Mouse (Mus musculus) kidney, postnatal 0 days (tissue): Measurements from ENCODE around the gene Dcp1a. TPM values are rescaled to one million over a fixed set of nuclear protein-coding genes. Genes with fewer than 3 reads are reported as not detected.

Experiments
- ATAC-seq: fragments of 200-750 bp; cut with Nextera tagmentation; replicated peaks from 2 replicates; pipeline ENCODE4 v1.8.0; 2017; ENCODE audit warnings: low read depth, moderate number of reproducible peaks, moderate TSS enrichment, moderate library complexity; ENCODE audit not compliant: low FRiP score
- DNase-seq: peaks from one replicate; pipeline ENCODE4 v3.0.0-alpha.2; 2016; ENCODE audit warnings: low spot score
- H3K27ac ChIP-seq: fragments of 300-500 bp; sonication (generic); 2 replicates; pipeline ENCODE4 v1.5.1; 2014; ENCODE audit warnings: mild to moderate bottlenecking
- H3K27me3 ChIP-seq: fragments of 300-500 bp; sonication (generic); 2 replicates; pipeline ENCODE4 v1.6.1; 2014; ENCODE audit warnings: low read length, mixed read lengths; ENCODE audit not compliant: insufficient read depth
- H3K36me3 ChIP-seq: fragments of 300-500 bp; sonication (generic); 2 replicates; pipeline ENCODE4 v1.6.1; 2014; ENCODE audit warnings: low read length, mixed read lengths; ENCODE audit not compliant: insufficient read depth
- H3K4me1 ChIP-seq: fragments of 300-500 bp; sonication (generic); replicated peaks from 2 replicates; pipeline ENCODE4 v1.6.1; 2014; ENCODE audit warnings: antibody characterized with exemption, low read length, mixed read lengths; ENCODE audit not compliant: insufficient read depth
- H3K4me2 ChIP-seq: fragments of 300-500 bp; sonication (generic); 2 replicates; pipeline ENCODE4 v1.6.1; 2014; ENCODE audit warnings: mild to moderate bottlenecking, low read length, moderate library complexity, mixed read lengths
- H3K4me3 ChIP-seq: fragments of 300-500 bp; sonication (generic); replicated peaks from 2 replicates; pipeline ENCODE4 v1.5.1; 2014; ENCODE audit warnings: low read depth, low read length
- H3K9ac ChIP-seq: fragments of 300-500 bp; sonication (generic); 2 replicates; pipeline ENCODE4 v1.6.1; 2014; ENCODE audit warnings: low read depth, low read length
- H3K9me3 ChIP-seq: fragments of 300-500 bp; sonication (generic); replicated peaks from 2 replicates; pipeline ENCODE4 v1.6.1; 2016; ENCODE audit warnings: low read length, inconsistent platforms, mixed read lengths
- CTCF ChIP-seq: IDR thresholded peaks from 2 replicates; pipeline ENCODE4 v1.5.1; 2016; ENCODE audit warnings: antibody characterized with exemption, low read depth, mild to moderate bottlenecking, moderate library complexity
- WGBS: fragments of 180-500 bp; shearing (Covaris S2); extraction: QIAGEN DNeasy Blood & Tissue Kit; methylation state at CpG from one replicate; pipeline ENCODE4 v1.1.7; 2014; 5-methylcytosine and 5-hydroxymethylcytosine counted together
- polyA plus RNA-seq: library from polyadenylated mRNA; unstranded; fragments of >200 nt; fragmentation: Nextera tagmentation; extraction: Ambion mirVana; gene quantifications from 2 replicates; pipeline ENCODE4 v1.2.1, GENCODE M21; 2015

Dcp1a gene
- polyA plus RNA-seq, 1 experiment from 2014 or later, result 11.4 TPM

GRCm38 (mm10) chr14:30560803-30561389, 81.6 kb downstream of the Dcp1a start:
- Histone ChIP-seq H3K9ac (no peak overlapping the region), H3K27me3 (no peaks in the 10 kb centered on the region), H3K9me3 (no peaks in the 10 kb centered on the region), H3K36me3 (peaks cover 51% of the 10 kb centered on the region), H3K4me1 (peaks cover 4% of the 10 kb centered on the region; the same call in 1 of the 2 replicates), H3K4me3 (no peak overlapping the region), H3K27ac (peak overlapping the region; percentile 75), H3K4me2 (no peak overlapping the region)
- no peak for TF ChIP-seq CTCF
- ATAC-seq (peak; percentile 42), DNase-seq (no peak)
- 81% methylated on average over 13 of the region's 13 CpGs for WGBS

GRCm38 (mm10) chr14:30561470-30562187, 82.3 kb downstream of the Dcp1a start:
- TF ChIP-seq CTCF, result no peak
- Histone ChIP-seq H3K36me3 (peaks cover 55% of the 10 kb centered on the region), H3K4me1 (peaks cover 4% of the 10 kb centered on the region; the same call in 1 of the 2 replicates), H3K27me3 (no peaks in the 10 kb centered on the region), H3K27ac (peak overlapping the region; percentile 75), H3K9ac (no peak overlapping the region), H3K9me3 (no peaks in the 10 kb centered on the region), H3K4me3 (no peak overlapping the region), H3K4me2 (no peak overlapping the region; the same call in 1 of the 2 replicates)
- ATAC-seq (peak; percentile 41), DNase-seq (peak; percentile 33)
- 74% methylated on average over 14 of the region's 14 CpGs for WGBS

GRCm38 (mm10) chr14:30562343-30562742, 83.0 kb downstream of the Dcp1a start:
- Histone ChIP-seq H3K36me3 (peaks cover 62% of the 10 kb centered on the region), H3K4me1 (peaks cover 4% of the 10 kb centered on the region; the same call in 1 of the 2 replicates), H3K9ac (no peak overlapping the region), H3K9me3 (no peaks in the 10 kb centered on the region), H3K4me3 (no peak overlapping the region), H3K27me3 (no peaks in the 10 kb centered on the region), H3K4me2 (no peak overlapping the region), H3K27ac (no peak overlapping the region)
- DNase-seq, result no peak
- TF ChIP-seq CTCF, result no peak
- no peak for ATAC-seq

- peaks cover 72% of the 10 kb centered on the region for H3K36me3 ChIP-seq
- no peaks in the 10 kb centered on the region for H3K27me3 ChIP-seq
- no peak overlapping the region for H3K4me2 ChIP-seq
- H3K9me3 ChIP-seq, result no peaks in the 10 kb centered on the region
- H3K9ac ChIP-seq, result no peak overlapping the region
- DNase-seq, result no peak
- ATAC-seq, result no peak
- WGBS, result 81% methylated on average over 2 of the region's 2 CpGs
- TF ChIP-seq CTCF, result no peak
- H3K27ac ChIP-seq, result no peak overlapping the region
- H3K4me3 ChIP-seq, result no peak overlapping the region
- no peaks in the 10 kb centered on the region for H3K4me1 ChIP-seq
Observed at GRCm38 (mm10) chr14:30564451-30564850, 85.1 kb downstream of the Dcp1a start.

GRCm38 (mm10) chr14:30566317-30566716, 87.0 kb downstream of the Dcp1a start:
- peaks cover 73% of the 10 kb centered on the region for H3K36me3 ChIP-seq
- DNase-seq, result no peak
- H3K27ac ChIP-seq, result no peak overlapping the region
- H3K9ac ChIP-seq, result no peak overlapping the region
- no peak for TF ChIP-seq CTCF
- H3K4me1 ChIP-seq, result no peaks in the 10 kb centered on the region
- no peaks in the 10 kb centered on the region for H3K27me3 ChIP-seq
- no peak overlapping the region for H3K4me2 ChIP-seq
- H3K9me3 ChIP-seq, result no peaks in the 10 kb centered on the region
- no peak for ATAC-seq
- 90% methylated on average over 6 of the region's 6 CpGs for WGBS
- H3K4me3 ChIP-seq, result no peak overlapping the region

- Histone ChIP-seq H3K27ac (no peak overlapping the region), H3K9ac (no peak overlapping the region), H3K36me3 (peaks cover 83% of the 10 kb centered on the region), H3K4me2 (no peak overlapping the region), H3K4me3 (no peak overlapping the region), H3K4me1 (no peaks in the 10 kb centered on the region), H3K9me3 (no peaks in the 10 kb centered on the region), H3K27me3 (no peaks in the 10 kb centered on the region)
- 89% methylated on average over 9 of the region's 9 CpGs for WGBS
- DNase-seq (no peak), ATAC-seq (no peak)
- no peak for TF ChIP-seq CTCF
Observed at GRCm38 (mm10) chr14:30568016-30568415, 88.7 kb downstream of the Dcp1a start.
